Mouse (Mus musculus) T-helper 1 cell (primary cell): ENCODE measurements at regions not wholly inside any gene's neighbourhood (a gene's known extent, or its start where the extent isn't known, plus 50 kb on each side); places are given as distances from the start of the nearest gene placed in this dataset.

Experiments used
- in situ Hi-C: fragments of 300-600 bp; cut with MboI, MseI; formaldehyde crosslinking; loops from one replicate; pipeline ENCODE4 v1.15.1; 2025; ENCODE audit warnings: high pct_unique_total_duplicates

- in situ Hi-C loops, result no loop called here
Observed at GRCm38 (mm10) chr10:17074402-17075027, 648.5 kb upstream of the Cited2 start.

- in situ Hi-C loops, result no loop called here
Observed at GRCm38 (mm10) chr10:17075147-17075546, 647.9 kb upstream of the Cited2 start.

- in situ Hi-C loops, result no loop called here
Observed at GRCm38 (mm10) chr10:17075576-17075975, 647.4 kb upstream of the Cited2 start.

GRCm38 (mm10) chr10:17076186-17076585 lies 646.8 kb upstream of the Cited2 start:
- in situ Hi-C loops, result no loop called here

GRCm38 (mm10) chr10:17077580-17077979 lies 645.4 kb upstream of the Cited2 start:
- in situ Hi-C loops, result no loop called here

- in situ Hi-C loops, result loop anchor here (10.0 kb wide), 1 partner anchor 174 kb away; no protein-coding TSS in a partner anchor
Observed at GRCm38 (mm10) chr10:17080818-17081217, 642.2 kb upstream of the Cited2 start.

GRCm38 (mm10) chr10:17082926-17083325 lies 640.1 kb upstream of the Cited2 start:
- in situ Hi-C loops, result loop anchor here (10.0 kb wide), 1 partner anchor 172 kb away; no protein-coding TSS in a partner anchor

- in situ Hi-C loops, result no loop called here
Observed at GRCm38 (mm10) chr10:17102065-17102464, 621.0 kb upstream of the Cited2 start.

GRCm38 (mm10) chr10:17103416-17103815 lies 619.6 kb upstream of the Cited2 start:
- in situ Hi-C loops, result no loop called here

GRCm38 (mm10) chr10:17106831-17107230 lies 616.2 kb upstream of the Cited2 start:
- in situ Hi-C loops, result no loop called here

- in situ Hi-C loops, result no loop called here
Observed at GRCm38 (mm10) chr10:17111071-17111470, 611.9 kb upstream of the Cited2 start.

GRCm38 (mm10) chr10:17114805-17115204 lies 608.2 kb upstream of the Cited2 start:
- in situ Hi-C loops, result no loop called here

GRCm38 (mm10) chr10:17129391-17130163 lies 593.4 kb upstream of the Cited2 start:
- in situ Hi-C loops, result no loop called here

- in situ Hi-C loops, result no loop called here
Observed at GRCm38 (mm10) chr10:17130661-17131060, 592.4 kb upstream of the Cited2 start.

GRCm38 (mm10) chr10:17131763-17132162 lies 591.3 kb upstream of the Cited2 start:
- in situ Hi-C loops, result no loop called here

GRCm38 (mm10) chr10:17175385-17175784 lies 547.6 kb upstream of the Cited2 start:
- in situ Hi-C loops, result no loop called here

GRCm38 (mm10) chr10:17177054-17177453 lies 546.0 kb upstream of the Cited2 start:
- in situ Hi-C loops, result no loop called here

- in situ Hi-C loops, result no loop called here
Observed at GRCm38 (mm10) chr10:17177503-17178278, 545.3 kb upstream of the Cited2 start.

GRCm38 (mm10) chr10:17178627-17179026 lies 544.4 kb upstream of the Cited2 start:
- in situ Hi-C loops, result no loop called here

GRCm38 (mm10) chr10:17184418-17184817 lies 538.6 kb upstream of the Cited2 start:
- in situ Hi-C loops, result no loop called here

- in situ Hi-C loops, result no loop called here
Observed at GRCm38 (mm10) chr10:17196205-17196604, 526.8 kb upstream of the Cited2 start.

- in situ Hi-C loops, result no loop called here
Observed at GRCm38 (mm10) chr10:17196636-17197035, 526.4 kb upstream of the Cited2 start.
